Mouse (Mus musculus): ENCODE measurements at regions not wholly inside any gene's neighbourhood (a gene's known extent, or its start where the extent isn't known, plus 50 kb on each side); places are given as distances from the start of the nearest gene placed in this dataset.
"Not testable (repeated sequence)": the region's sequence is repeated elsewhere in the genome, so short reads cannot be mapped to it uniquely, and the experiment has no call there.

DNA sequence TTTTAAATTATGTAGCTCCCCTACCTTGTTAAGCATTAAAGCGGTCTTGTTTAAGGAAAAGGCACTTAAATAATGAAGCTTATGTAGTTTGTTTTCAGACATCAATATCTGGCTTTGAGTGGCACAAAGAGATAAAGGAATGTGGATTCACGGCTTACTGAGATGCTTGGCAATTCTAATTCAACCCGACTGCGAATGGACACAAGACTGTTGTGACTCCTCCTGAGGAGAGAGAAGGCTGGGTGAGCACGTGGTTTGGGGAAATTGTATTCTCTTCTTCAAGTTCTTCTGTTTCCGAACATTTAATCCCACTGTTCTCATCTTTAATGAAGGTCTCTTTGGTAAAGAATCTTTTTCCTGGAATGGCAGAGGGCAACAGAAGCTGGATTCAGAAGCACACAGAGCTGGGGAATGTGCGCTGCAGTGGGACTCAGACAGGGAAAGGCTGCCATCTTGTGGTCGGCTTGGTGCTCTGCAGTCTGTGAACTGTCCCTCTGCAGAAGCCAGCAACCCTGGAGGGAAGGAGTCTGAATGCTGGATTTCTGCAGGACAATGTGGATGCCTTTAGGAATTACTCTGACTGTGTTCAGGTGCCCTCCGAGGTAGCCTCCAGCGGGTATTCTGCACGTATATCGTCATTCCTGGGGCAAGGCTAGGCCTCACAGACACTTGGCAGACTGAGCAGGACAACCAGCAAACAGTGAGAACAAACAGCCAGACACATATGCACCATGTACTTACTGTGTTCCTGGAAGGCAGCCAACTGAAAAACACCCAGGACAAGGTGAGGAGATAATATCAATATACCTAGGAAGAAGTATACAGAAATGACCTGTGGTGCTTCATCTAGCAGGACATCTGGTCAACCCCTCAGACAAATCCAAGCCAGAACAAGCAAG, 54.0 kb upstream of the Pax1 start:
- DNase-seq (ENCODE audit: low spot score in 2 of 2): peak; percentile 36 to 67

- no peak for DNase-seq (ENCODE audit: low spot score in 2 of 2)
These were observed 55.0 kb upstream of the Pax1 start for GRCm38 (mm10) chr2:147306728-147307127.

DNA sequence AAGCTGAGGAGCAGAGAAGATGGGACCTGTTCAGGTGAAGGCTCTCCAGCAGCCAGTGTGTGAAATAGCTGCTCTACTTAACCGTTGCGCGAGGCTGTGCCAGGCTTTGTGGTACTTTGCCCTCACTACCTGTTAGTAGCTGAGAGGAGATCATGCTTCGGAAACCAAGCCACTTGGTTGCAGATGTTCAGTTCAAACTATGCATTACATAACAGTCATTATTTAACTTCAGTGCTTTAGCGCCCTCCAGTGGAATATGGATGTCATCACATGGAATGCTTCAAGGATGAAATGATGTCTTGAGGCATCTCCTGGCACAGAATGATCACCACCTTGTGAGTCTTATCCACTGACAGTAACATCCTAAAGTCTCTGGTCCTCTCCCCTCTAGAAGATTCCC, 56.5 kb upstream of the Pax1 start:
- peak; percentile 15 to 16 for DNase-seq (ENCODE audit: low spot score in 2 of 2)

- DNase-seq (ENCODE audit: low spot score in 2 of 2): no peak
These were observed 61.2 kb upstream of the Pax1 start for GRCm38 (mm10) chr2:147300503-147300902.

DNA sequence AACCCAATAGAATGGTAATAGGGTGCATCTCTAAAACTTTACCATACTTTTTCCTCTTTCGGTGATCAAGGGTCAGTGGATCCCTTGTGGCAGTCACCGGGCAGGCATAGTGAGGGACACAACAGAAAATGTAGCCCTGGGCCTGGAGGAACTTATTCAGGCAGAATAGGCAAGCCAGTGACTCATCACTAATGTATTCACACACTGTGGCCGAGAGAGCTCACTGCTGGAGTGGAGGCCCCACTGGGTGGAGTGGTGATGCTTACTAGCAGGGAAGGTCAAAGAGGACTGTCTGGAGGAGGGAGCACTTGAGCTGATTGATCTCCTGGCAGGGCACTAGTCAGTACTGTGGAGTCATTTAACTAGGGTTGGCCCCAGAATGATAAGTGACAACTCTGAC, 62.4 kb upstream of the Pax1 start:
- DNase-seq (ENCODE audit: low spot score in 2 of 2): no peak

GRCm38 (mm10) chr2:147298499-147298896, 63.2 kb upstream of the Pax1 start:
- peak; percentile 52 to 73 for DNase-seq (ENCODE audit: low spot score in 2 of 2)

DNA sequence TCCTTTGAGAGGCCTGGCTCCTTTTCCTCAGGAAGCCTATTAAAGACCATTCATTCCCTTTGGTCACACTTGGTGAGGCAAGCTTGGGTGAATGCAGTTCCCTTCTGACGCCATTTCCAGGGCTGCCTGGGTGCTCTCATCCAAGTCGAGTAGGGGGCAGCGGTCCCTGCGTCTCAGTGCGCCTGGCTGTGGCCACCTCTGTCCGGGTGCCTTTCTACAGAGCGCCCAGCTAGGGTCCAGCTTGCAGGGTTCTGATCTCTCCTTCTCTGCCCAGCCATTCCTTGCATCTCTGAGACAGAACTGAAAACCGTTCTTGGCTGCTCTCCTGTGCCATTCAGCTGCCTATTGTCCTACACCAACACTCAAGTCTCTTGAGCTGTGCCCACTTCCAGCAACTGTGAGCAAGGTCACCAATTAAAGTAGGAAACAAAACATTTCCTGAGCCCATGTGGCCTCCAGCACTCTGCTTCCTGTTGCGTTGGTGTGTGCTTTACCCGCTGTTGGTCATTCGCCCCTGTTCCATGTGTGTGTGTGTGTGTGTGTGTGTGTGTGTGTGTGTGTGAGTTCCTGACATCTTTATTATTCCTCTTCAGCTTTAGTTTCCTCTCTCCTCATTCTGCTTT, 63.7 kb upstream of the Pax1 start:
- no peak for DNase-seq (ENCODE audit: low spot score in 2 of 2)

DNA sequence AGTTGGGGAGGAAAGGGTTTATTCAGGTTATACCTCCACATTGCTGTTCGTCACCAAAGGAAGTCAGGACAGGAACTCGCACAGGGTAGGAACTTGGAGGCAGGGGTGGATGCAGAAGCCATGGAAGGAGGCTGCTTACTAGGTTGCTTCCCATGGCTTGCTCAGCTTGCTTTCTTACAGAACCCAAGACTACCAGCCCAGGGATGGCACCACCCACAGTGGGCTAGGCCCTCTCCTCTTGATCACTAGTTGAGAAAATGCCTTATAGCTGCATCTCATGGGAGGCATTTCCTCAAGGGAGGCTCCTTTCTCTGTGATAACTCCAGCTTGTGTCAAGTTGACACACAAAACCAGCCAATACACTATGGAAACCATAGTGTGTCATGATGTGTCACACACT, 66.8 kb upstream of the Pax1 start:
- DNase-seq (ENCODE audit: low spot score in 2 of 2): not testable (repeated sequence)

DNA sequence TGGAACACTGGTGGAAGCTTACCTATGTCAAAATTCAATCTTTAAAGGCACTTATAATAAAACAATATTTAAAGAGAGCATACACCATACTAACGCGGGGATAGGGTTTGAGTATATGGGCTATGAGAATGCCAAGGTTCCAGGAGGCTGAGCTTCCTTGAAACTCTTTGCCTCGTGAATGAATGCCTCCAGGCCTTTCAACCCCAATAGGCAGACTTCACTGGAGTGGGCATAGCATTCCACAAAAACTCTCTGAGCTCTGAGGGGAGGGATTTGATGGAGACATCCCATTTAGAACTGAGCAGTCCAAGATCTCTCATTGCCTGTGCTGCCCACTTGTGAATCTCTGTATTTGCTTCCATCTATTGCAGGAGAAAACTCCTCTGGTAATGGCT, 68.4 kb upstream of the Pax1 start:
- DNase-seq (ENCODE audit: low spot score in 2 of 2): no peak

GRCm38 (mm10) chr2:147292387-147293293, 69.1 kb upstream of the Pax1 start:
- no peak for DNase-seq (ENCODE audit: low spot score in 2 of 2)

- no peak for DNase-seq (ENCODE audit: low spot score in 2 of 2)
These were observed 78.3 kb upstream of the Pax1 start for GRCm38 (mm10) chr2:147283390-147283789.

GRCm38 (mm10) chr2:147277636-147278035, 83.6 kb upstream of the Nkx2-2 start:
- DNase-seq (ENCODE audit: low spot score in 2 of 2): no peak

GRCm38 (mm10) chr2:147269171-147269570, 75.1 kb upstream of the Nkx2-2 start:
- DNase-seq (ENCODE audit: low spot score in 2 of 2): no peak

- no peak for DNase-seq (ENCODE audit: low spot score in 2 of 2)
These were observed 73.9 kb upstream of the Nkx2-2 start for GRCm38 (mm10) chr2:147267901-147268300.

DNA sequence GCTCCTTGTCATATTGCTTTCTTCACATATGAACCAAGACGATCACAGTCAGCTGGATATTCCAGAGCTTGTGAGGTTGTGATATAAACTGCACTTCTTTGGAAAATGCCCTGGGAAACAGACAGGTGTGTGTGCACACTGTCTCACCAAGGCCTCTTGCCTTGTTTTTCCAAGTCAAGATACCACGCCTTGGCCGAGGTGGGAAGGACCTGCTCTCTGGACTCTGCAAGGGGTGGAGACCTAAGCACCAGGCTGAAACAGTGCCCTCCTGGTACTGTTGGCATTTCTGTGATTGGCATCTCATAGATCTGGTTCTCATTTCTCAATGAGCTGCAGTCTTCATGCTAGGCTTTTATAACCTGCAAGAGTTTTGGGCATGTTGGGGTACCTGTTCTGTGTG, 73.2 kb upstream of the Nkx2-2 start:
- DNase-seq (ENCODE audit: low spot score in 2 of 2): no peak

- DNase-seq (ENCODE audit: low spot score in 2 of 2): peak; percentile 23 to 39
These were observed 62.7 kb upstream of the Nkx2-2 start for GRCm38 (mm10) chr2:147256696-147257095.

DNA sequence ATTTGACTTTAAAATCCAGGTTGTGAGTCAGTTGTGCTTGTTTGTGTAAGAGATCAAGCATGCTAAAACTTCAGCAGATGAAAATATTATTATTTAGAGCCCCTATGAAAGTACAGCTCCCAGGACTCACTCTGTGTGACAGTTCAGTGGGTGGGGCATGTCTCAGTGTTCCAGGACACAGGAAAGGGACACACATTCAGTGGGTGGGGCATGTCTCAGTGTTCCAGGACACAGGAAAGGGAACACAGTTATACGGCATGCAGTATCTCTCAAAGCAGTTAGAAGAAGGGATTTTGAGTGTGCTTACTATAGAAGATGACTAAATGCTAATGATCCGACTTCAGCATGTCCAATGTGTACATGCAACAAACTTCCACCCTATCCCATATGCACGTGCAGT, 60.9 kb upstream of the Nkx2-2 start:
- DNase-seq (ENCODE audit: low spot score in 2 of 2): no peak

DNA sequence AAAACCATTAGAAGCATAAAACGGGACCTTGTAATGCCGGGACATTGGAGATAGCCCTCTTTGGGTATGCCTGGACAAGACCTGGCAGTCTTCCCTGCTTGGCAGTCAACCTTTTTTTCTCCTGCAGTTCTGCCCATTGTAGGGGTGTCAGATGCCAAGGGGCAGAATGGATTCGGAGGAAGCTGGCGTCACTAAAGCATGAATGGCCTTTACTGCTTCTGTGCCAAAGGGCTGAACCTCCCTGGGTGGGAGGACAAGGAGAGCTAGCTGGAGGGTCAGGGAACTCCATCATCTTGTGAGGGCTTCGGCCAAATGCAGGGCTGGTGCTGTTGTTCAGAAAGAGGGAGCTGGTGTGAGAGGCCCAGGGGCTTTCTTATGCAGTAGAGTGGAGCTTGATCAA, 60.1 kb upstream of the Nkx2-2 start:
- DNase-seq (ENCODE audit: low spot score in 2 of 2): no peak

DNA sequence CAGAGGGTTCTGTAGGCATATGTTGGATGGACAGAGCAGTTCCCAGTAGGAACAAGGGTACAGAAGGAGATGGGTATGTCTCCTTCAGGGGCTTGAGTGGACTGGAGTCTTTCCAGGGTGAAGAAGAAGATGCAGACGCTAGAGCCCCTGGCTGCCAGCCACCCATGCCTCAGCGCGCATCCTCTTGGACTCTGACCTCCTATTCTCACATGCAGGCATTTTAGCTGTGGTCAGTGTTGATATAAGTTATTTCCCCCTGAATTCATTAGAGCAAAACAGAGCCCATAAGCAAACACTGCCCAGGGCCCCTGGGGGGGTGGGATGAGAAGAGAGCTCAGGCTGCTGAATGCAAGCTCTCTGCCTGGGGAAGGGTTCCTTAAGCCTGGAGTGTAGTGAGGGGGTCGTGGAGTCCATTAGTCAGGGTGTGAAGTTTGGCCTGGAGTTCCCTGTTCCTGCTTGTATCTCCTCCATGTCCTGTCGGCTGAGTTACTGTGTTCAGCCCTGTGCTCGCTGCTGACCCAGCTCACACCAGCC, 54.0 kb upstream of the Nkx2-2 start:
- no peak for DNase-seq (ENCODE audit: low spot score in 2 of 2)

DNA sequence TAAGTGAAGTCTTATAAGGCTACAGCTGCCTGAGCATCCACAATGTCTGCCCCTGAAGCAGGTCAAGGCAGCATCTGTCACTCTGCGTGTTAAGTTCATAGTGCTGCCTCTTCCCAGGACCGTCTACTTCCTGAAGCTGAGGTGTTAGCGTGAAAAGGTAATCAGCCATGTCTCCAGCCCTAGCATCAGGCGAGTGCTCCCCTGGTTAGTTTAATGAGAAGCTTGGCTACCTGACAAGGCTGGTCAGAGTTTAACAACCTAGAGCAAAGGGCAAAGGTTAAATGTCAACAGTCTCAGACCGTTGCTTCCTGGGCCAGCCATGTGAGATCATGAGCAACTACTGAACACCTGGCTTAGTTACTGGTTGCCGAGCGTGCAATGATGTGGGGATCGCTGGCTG, 53.2 kb upstream of the Nkx2-2 start:
- DNase-seq (ENCODE audit: low spot score in 2 of 2): no peak

DNA sequence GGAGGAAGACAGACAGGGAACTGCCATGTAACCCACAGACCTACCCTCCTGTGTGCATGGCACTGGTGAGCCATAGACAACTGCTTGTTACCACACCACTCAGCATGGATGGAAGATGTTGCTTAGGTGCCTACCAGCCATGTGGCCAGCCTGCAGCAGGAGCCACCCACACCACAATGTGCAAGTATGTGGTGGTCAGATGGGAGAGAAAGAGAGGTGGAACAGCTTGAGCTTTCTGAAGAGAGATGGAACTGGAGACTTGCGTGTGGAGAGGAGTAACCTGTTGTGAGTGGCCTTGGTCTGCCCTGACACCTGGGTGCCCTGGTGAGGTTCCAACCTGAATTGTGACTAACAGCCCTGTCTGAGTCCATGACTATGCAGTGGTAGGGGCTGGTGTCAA, 50.4 kb upstream of the Nkx2-2 start:
- DNase-seq (ENCODE audit: low spot score in 2 of 2): no peak

Data from frontal cortex, postnatal 25 days (tissue).